Mouse (Mus musculus): Measurements from ENCODE around the gene Asb4. TPM values are rescaled to one million over a fixed set of nuclear protein-coding genes. Genes with fewer than 3 reads are reported as not detected.
A peak's percentile ranks its signal among the peaks of the same experiment; 100 is the strongest.

The Asb4 gene
- total RNA-seq, 2 experiments from 2014 or later = 1.1 to 1.2 TPM

- intact Hi-C loops (cut with DNase I) = loop anchor here (10.0 kb wide), 1 partner anchor 842 kb away; no protein-coding TSS in a partner anchor
- no peak for DNase-seq (ENCODE audit: extremely low spot score in 1 of 2, low spot score in 2 of 2)
These were observed 3.3 kb downstream of the Asb4 start for GRCm38 (mm10) chr6:5386486-5386885.

GRCm38 (mm10) chr6:5387396-5387795 lies 4.2 kb downstream of the Asb4 start:
- intact Hi-C loops (cut with DNase I) = loop anchor here (10.0 kb wide), 1 partner anchor 843 kb away; no protein-coding TSS in a partner anchor
- DNase-seq (ENCODE audit: extremely low spot score in 1 of 2, low spot score in 2 of 2) = no peak

GRCm38 (mm10) chr6:5390298-5390697 lies 7.1 kb downstream of the Asb4 start:
- no peak for DNase-seq (ENCODE audit: extremely low spot score in 1 of 2, low spot score in 2 of 2)
- intact Hi-C loops (cut with DNase I) = loop anchor here (5.0 kb wide), 1 partner anchor 643 kb away; the partner anchor contains the start of genes Peg10 and Sgce

- DNase-seq (ENCODE audit: extremely low spot score in 1 of 2, low spot score in 2 of 2) = no peak
- intact Hi-C loops (cut with DNase I) = loop anchor here (5.0 kb wide), 1 partner anchor 644 kb away; the partner anchor contains the start of genes Peg10 and Sgce
These were observed 7.8 kb downstream of the Asb4 start for GRCm38 (mm10) chr6:5390952-5391351.

GRCm38 (mm10) chr6:5394971-5395370 lies 11.8 kb downstream of the Asb4 start:
- no peak for DNase-seq (ENCODE audit: extremely low spot score in 1 of 2, low spot score in 2 of 2)
- intact Hi-C loops (cut with DNase I) = loop anchor here (5.0 kb wide), 1 partner anchor 648 kb away; the partner anchor contains the start of genes Peg10 and Sgce

- DNase-seq (ENCODE audit: extremely low spot score in 1 of 2, low spot score in 2 of 2) = no peak
- intact Hi-C loops (cut with DNase I) = no loop called here
These were observed 13.6 kb downstream of the Asb4 start for GRCm38 (mm10) chr6:5396797-5397196.

- DNase-seq (ENCODE audit: extremely low spot score in 1 of 2, low spot score in 2 of 2) = peak; percentile 73 to 74
- intact Hi-C loops (cut with DNase I) = loop anchor here (5.0 kb wide), 1 partner anchor 1889 kb away; no protein-coding TSS in a partner anchor
These were observed 18.2 kb downstream of the Asb4 start for GRCm38 (mm10) chr6:5401394-5401793.

GRCm38 (mm10) chr6:5403095-5403815 lies 20.1 kb downstream of the Asb4 start:
- no peak for DNase-seq (ENCODE audit: extremely low spot score in 1 of 2, low spot score in 2 of 2)
- intact Hi-C loops (cut with DNase I) = loop anchor here (5.0 kb wide), 1 partner anchor 1891 kb away; no protein-coding TSS in a partner anchor

GRCm38 (mm10) chr6:5404016-5404415 lies 20.8 kb downstream of the Asb4 start:
- intact Hi-C loops (cut with DNase I) = loop anchor here (5.0 kb wide), 1 partner anchor 1892 kb away; no protein-coding TSS in a partner anchor
- DNase-seq (ENCODE audit: extremely low spot score in 1 of 2, low spot score in 2 of 2) = no peak

- peak in 1 of 2 experiments; percentile 67 for DNase-seq (ENCODE audit: extremely low spot score in 1 of 2, low spot score in 2 of 2)
- intact Hi-C loops (cut with DNase I) = no loop called here
These were observed 25.4 kb downstream of the Asb4 start for GRCm38 (mm10) chr6:5408451-5409177.

- intact Hi-C loops (cut with DNase I) = loop anchor here (2.0 to 5.0 kb wide), 2 partner anchors 78 to 179 kb away; no protein-coding TSS in a partner anchor
- no peak for DNase-seq (ENCODE audit: extremely low spot score in 1 of 2, low spot score in 2 of 2)
These were observed 26.5 kb downstream of the Asb4 start for GRCm38 (mm10) chr6:5409676-5410075.

GRCm38 (mm10) chr6:5410697-5411391 lies 27.7 kb downstream of the Asb4 start:
- peak; percentile 30 to 72 for DNase-seq (ENCODE audit: extremely low spot score in 1 of 2, low spot score in 2 of 2)
- intact Hi-C loops (cut with DNase I) = loop anchor here (2.0 to 5.0 kb wide), 2 partner anchors 76 to 178 kb away; no protein-coding TSS in a partner anchor

GRCm38 (mm10) chr6:5413282-5413681 lies 30.1 kb downstream of the Asb4 start:
- peak in 1 of 2 experiments; percentile 36 for DNase-seq (ENCODE audit: extremely low spot score in 1 of 2, low spot score in 2 of 2)
- intact Hi-C loops (cut with DNase I) = loop anchor here (5.0 kb wide), 1 partner anchor 74 kb away; no protein-coding TSS in a partner anchor

- intact Hi-C loops (cut with DNase I) = no loop called here
- DNase-seq (ENCODE audit: extremely low spot score in 1 of 2, low spot score in 2 of 2) = no peak
These were observed 38.3 kb downstream of the Asb4 start for GRCm38 (mm10) chr6:5421442-5421841.

- intact Hi-C loops (cut with DNase I) = no loop called here
- DNase-seq (ENCODE audit: extremely low spot score in 1 of 2, low spot score in 2 of 2) = no peak
These were observed 39.2 kb downstream of the Asb4 start for GRCm38 (mm10) chr6:5422386-5422785.

GRCm38 (mm10) chr6:5423594-5423993 lies 40.4 kb downstream of the Asb4 start:
- intact Hi-C loops (cut with DNase I) = no loop called here
- no peak for DNase-seq (ENCODE audit: extremely low spot score in 1 of 2, low spot score in 2 of 2)

GRCm38 (mm10) chr6:5427033-5427432 lies 43.8 kb downstream of the Asb4 start:
- DNase-seq (ENCODE audit: extremely low spot score in 1 of 2, low spot score in 2 of 2) = no peak
- intact Hi-C loops (cut with DNase I) = no loop called here

GRCm38 (mm10) chr6:5429562-5429961 lies 46.4 kb downstream of the Asb4 start:
- no peak for DNase-seq (ENCODE audit: extremely low spot score in 1 of 2, low spot score in 2 of 2)
- intact Hi-C loops (cut with DNase I) = no loop called here
